Mouse (Mus musculus) liver, embryonic 14.5 days (tissue): ENCODE results near the gene Bri3bp. TPM values are rescaled to one million over a fixed set of nuclear protein-coding genes. Genes with fewer than 3 reads are reported as not detected.
"Not testable (repeated sequence)": the region's sequence is repeated elsewhere in the genome, so short reads cannot be mapped to it uniquely, and the experiment has no call there.

Experiments used
- ATAC-seq: fragments of 200-750 bp; cut with Nextera tagmentation; 2 replicates; pipeline ENCODE4 v1.8.0; 2017; ENCODE audit warnings: moderate number of reproducible peaks, mild to moderate bottlenecking, moderate library complexity; ENCODE audit not compliant: insufficient read depth
- DNase-seq, 3 experiments: peaks; one replicate each; pipeline ENCODE4 v3.0.0-alpha.2; 2012 to 2013; ENCODE audit warnings: low read depth in 3 of 3, low spot score in 3 of 3
- H3K27ac ChIP-seq: fragments of 300-500 bp; sonication (generic); 2 replicates; pipeline ENCODE4 v1.5.1; 2014; ENCODE audit warnings: moderate library complexity, mild to moderate bottlenecking, control low read depth, inconsistent platforms
- H3K27me3 ChIP-seq: fragments of 300-500 bp; sonication (generic); 2 replicates; pipeline ENCODE4 v1.6.1; 2014; ENCODE audit warnings: mild to moderate bottlenecking, low read length, moderate library complexity; ENCODE audit not compliant: control insufficient read depth, insufficient read depth
- H3K36me3 ChIP-seq: fragments of 300-500 bp; sonication (generic); replicated peaks from 2 replicates; pipeline ENCODE4 v1.6.1; 2014; ENCODE audit warnings: low read depth; ENCODE audit not compliant: control insufficient read depth, insufficient read depth
- H3K4me1 ChIP-seq, 2 experiments: fragments of 200-500 bp in 1 of 2; fragments of 300-500 bp in 1 of 2; sonication (generic) in 1 of 2; replicated peaks; 2 replicates each; pipeline ENCODE4 v1.6.1; 2012 to 2014; ENCODE audit warnings: antibody characterized with exemption in 1 of 2, inconsistent platforms in 1 of 2, low read length in 1 of 2; ENCODE audit not compliant: control insufficient read depth in 2 of 2, insufficient read depth in 2 of 2
- H3K4me2 ChIP-seq: fragments of 300-500 bp; sonication (generic); 2 replicates; pipeline ENCODE4 v1.6.1; 2014; ENCODE audit warnings: low read depth, mild to moderate bottlenecking, control low read depth, moderate library complexity
- H3K4me3 ChIP-seq, 2 experiments: fragments of 200-500 bp in 1 of 2; fragments of 300-500 bp in 1 of 2; sonication (generic) in 1 of 2; 2 replicates each; pipeline ENCODE4 v1.5.1; 2012 to 2014; ENCODE audit warnings: low read depth in 2 of 2, low read length in 2 of 2, mild to moderate bottlenecking in 2 of 2, control low read depth in 1 of 2, inconsistent platforms in 1 of 2, moderate library complexity in 1 of 2; ENCODE audit not compliant: insufficient read depth in 1 of 2
- H3K9ac ChIP-seq: fragments of 300-500 bp; sonication (generic); replicated peaks from 2 replicates; pipeline ENCODE4 v1.6.1; 2014; ENCODE audit warnings: mild to moderate bottlenecking, control low read depth, moderate library complexity
- H3K9me3 ChIP-seq: fragments of 300-500 bp; sonication (generic); 2 replicates; pipeline ENCODE4 v1.6.1; 2016; ENCODE audit warnings: low read length, mixed read lengths; ENCODE audit not compliant: control insufficient read depth
- CTCF ChIP-seq: IDR thresholded peaks from 2 replicates; pipeline ENCODE4 v1.5.1; 2016; ENCODE audit warnings: antibody characterized with exemption, low read depth, control low read depth
- EP300 ChIP-seq: IDR thresholded peaks from 2 replicates; pipeline ENCODE4 v1.6.1; 2016; ENCODE audit warnings: antibody characterized with exemption, low read depth
- WGBS: fragments of 180-500 bp; shearing (Covaris S2); extraction: QIAGEN DNeasy Blood & Tissue Kit; methylation state at CpG from one replicate; pipeline ENCODE4 v1.1.7; 2014; ENCODE audit not compliant: insufficient replicate concordance; 5-methylcytosine and 5-hydroxymethylcytosine counted together
- polyA plus RNA-seq, 2 experiments: library from polyadenylated mRNA; depleted of rRNA in 1 of 2; stranded (reverse) in 1 of 2; unstranded in 1 of 2; fragments of >200 nt; fragmentation: Nextera tagmentation in 1 of 2; extraction: Ambion mirVana in 1 of 2; gene quantifications; 2 replicates each; pipeline versions ENCODE4 v1.2.1 to v1.2.3; 2012 to 2014

The Bri3bp gene
- polyA plus RNA-seq (2012; rRNA removed) (3.7 and 4.9 TPM in 2 replicates), polyA plus RNA-seq (2014; fragmentation: Nextera tagmentation; extraction: Ambion mirVana) (16.4 and 21.1 TPM in 2 replicates)

- ATAC-seq (peak; percentile 90), DNase-seq (peak; percentile 35 to 43 (median 38))
- H3K4me2 ChIP-seq: peak within 1 kb of the TSS; percentile 92
- peak within 1 kb of the TSS; percentile 76 for H3K9ac ChIP-seq
- H3K4me3 ChIP-seq: peak within 1 kb of the TSS; percentile 71 to 81
- no peaks in the 10 kb centered on the region for H3K36me3 ChIP-seq
- H3K27me3 ChIP-seq: no peaks in the 10 kb centered on the region
- H3K27ac ChIP-seq: peak within 1 kb of the TSS; percentile 24
- no peaks in the 10 kb centered on the region for H3K9me3 ChIP-seq
- TF ChIP-seq EP300 (no peak), CTCF (0 out of 2 replicates have a peak, but pooled peaks have one; percentile 12)
- H3K4me1 ChIP-seq: peaks cover 4 to 18% of the 10 kb centered on the region in 2 experiments; a peak in 3 of 4 replicates
- WGBS: under 1% methylated on average over 84 of the region's 97 CpGs
Measured at GRCm38 (mm10) chr5:125441234-125442114, at the start of gene Bri3bp. Bri3bp (plus strand) TSS chr5:125441568.

- peak overlapping the region; percentile 89 for H3K27ac ChIP-seq
- H3K9ac ChIP-seq: no peak overlapping the region
- no peaks in the 10 kb centered on the region; the same call in 1 of the 2 replicates for H3K27me3 ChIP-seq
- H3K36me3 ChIP-seq: peaks cover 7% of the 10 kb centered on the region
- no peak overlapping the region for H3K4me3 ChIP-seq
- no peak for ATAC-seq
- WGBS: 71% methylated on average over 5 of the region's 5 CpGs
- H3K4me2 ChIP-seq: no peak overlapping the region
- DNase-seq: no peak
- H3K4me1 ChIP-seq: peaks cover 20 to 38% of the 10 kb centered on the region in 2 experiments
- no peak for TF ChIP-seq CTCF
- TF ChIP-seq EP300: no peak
- H3K9me3 ChIP-seq: no peaks in the 10 kb centered on the region
Measured at GRCm38 (mm10) chr5:125391609-125392008, 49.8 kb upstream of the Bri3bp start.

- peak overlapping the region; percentile 69 for H3K4me2 ChIP-seq
- H3K27ac ChIP-seq: peak overlapping the region; percentile 90
- H3K27me3 ChIP-seq, H3K36me3 ChIP-seq, H3K9me3 ChIP-seq, DNase-seq, ATAC-seq, H3K4me3 ChIP-seq, H3K9ac ChIP-seq: not testable (repeated sequence)
- WGBS: 81% methylated on average over 4 of the region's 4 CpGs
- H3K4me1 ChIP-seq: peaks cover 20 to 38% of the 10 kb centered on the region in 2 experiments
Measured at GRCm38 (mm10) chr5:125392176-125392575, 49.2 kb upstream of the Bri3bp start.

GRCm38 (mm10) chr5:125392618-125392976 lies 48.8 kb upstream of the Bri3bp start:
- Histone ChIP-seq H3K4me2 (peak overlapping the region; percentile 69), H3K27me3 (peaks cover 3% of the 10 kb centered on the region), H3K36me3 (peaks cover 7% of the 10 kb centered on the region), H3K4me1 (peaks cover 20 to 38% of the 10 kb centered on the region in 2 experiments), H3K9ac (peak overlapping the region; percentile 70), H3K27ac (peak overlapping the region; percentile 90), H3K9me3 (no peaks in the 10 kb centered on the region), H3K4me3 (peak overlapping the region; percentile 40 to 60)
- TF ChIP-seq EP300: no peak
- TF ChIP-seq CTCF: no peak
- no peak for DNase-seq
- WGBS: 62% methylated on average over 1 of the region's 1 CpGs
- ATAC-seq: peak; percentile 2; the same call in 1 of the 2 replicates

GRCm38 (mm10) chr5:125392977-125393621 lies 48.3 kb upstream of the Bri3bp start:
- no peaks in the 10 kb centered on the region for H3K9me3 ChIP-seq
- peaks cover 6% of the 10 kb centered on the region for H3K36me3 ChIP-seq
- H3K27me3 ChIP-seq: peaks cover 3% of the 10 kb centered on the region
- H3K27ac ChIP-seq: peak overlapping the region; percentile 90
- H3K4me1 ChIP-seq: peaks cover 20 to 37% of the 10 kb centered on the region in 2 experiments
- peak overlapping the region; percentile 70 for H3K9ac ChIP-seq
- peak; percentile 91 to 94 (median 92) for DNase-seq
- peak overlapping the region; percentile 55 to 60 for H3K4me3 ChIP-seq
- TF ChIP-seq CTCF (no peak), EP300 (0 out of 2 replicates have a peak, but pooled peaks have one; percentile 39)
- under 1% methylated on average over 20 of the region's 20 CpGs for WGBS
- ATAC-seq: peak; percentile 86
- H3K4me2 ChIP-seq: peak overlapping the region; percentile 69
